In the genomic region with DNA sequence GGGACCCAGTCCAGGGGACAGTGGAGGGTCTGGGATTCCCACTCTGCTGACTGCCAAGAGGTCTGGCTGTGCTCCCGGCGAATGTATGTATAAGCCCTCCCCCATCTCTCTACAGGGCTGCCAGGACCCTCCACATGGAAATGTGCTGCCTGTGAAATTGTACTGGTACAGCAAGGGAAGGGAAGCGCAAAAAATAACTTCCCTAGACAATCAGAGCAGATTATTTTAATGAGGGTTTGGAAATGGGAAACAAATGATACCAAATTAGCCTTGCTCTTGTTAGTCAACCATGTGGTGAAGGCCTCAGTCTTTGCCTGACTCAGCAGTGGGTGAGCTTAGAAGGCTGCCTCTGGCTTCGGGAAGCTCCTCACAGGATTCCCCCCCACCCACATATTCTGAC, we compare ENCODE assay signal across 8 mouse cellular contexts.
DNase-seq lines count a peak whose midpoint lies in the region; ATAC-seq and TF ChIP-seq lines count a peak whose summit lies in the region.
"Had no signal": no experiment of that assay in that cellular context is flagged by ENCODE, and none has a peak within 500 bp of the region (broad histone marks: within the 10 kb centered on the region; RNA-seq: fewer than 3 reads in every experiment).

No protein-coding gene starts in this region.

- H3K4me1 ChIP-seq in forebrain, embryonic 14.5 days (ENCODE audit: control insufficient read depth, insufficient read depth, low read length) = peaks cover 39% of the 10 kb centered on the region
- H3K4me1 ChIP-seq in hindbrain, postnatal 0 days (ENCODE audit: insufficient read depth, low read length) = peaks cover 7% of the 10 kb centered on the region; the same call in 1 of the 2 replicates

- H3K9me3 ChIP-seq in forebrain, embryonic 14.5 days (replicated peaks; ENCODE audit: control insufficient read depth, low read length) = no peaks in the 10 kb centered on the region
- H3K9me3 ChIP-seq in hindbrain, postnatal 0 days (ENCODE audit: low read length) = no peaks in the 10 kb centered on the region

- no peak for TF ChIP-seq CTCF in hindbrain, postnatal 0 days (IDR thresholded peaks at IDR 0.05; ENCODE audit: low read depth)

- no peak overlapping the region for H3K9ac ChIP-seq in forebrain, embryonic 14.5 days (ENCODE audit: low read length)
- no peak overlapping the region for H3K9ac ChIP-seq in hindbrain, postnatal 0 days (replicated peaks; ENCODE audit: low read length)
- H3K9ac ChIP-seq: liver, postnatal 0 days had no signal

- H3K4me3 ChIP-seq in forebrain, embryonic 14.5 days (ENCODE audit: low read depth, low read length) = no peak overlapping the region
- H3K4me3 ChIP-seq in hindbrain, postnatal 0 days (ENCODE audit: low read length) = no peak overlapping the region

- no peaks in the 10 kb centered on the region for H3K27me3 ChIP-seq in forebrain, embryonic 14.5 days (replicated peaks; ENCODE audit: control insufficient read depth, insufficient read depth, low read length)
- no peaks in the 10 kb centered on the region for H3K27me3 ChIP-seq in hindbrain, postnatal 0 days (ENCODE audit: insufficient read depth, low read length)

- H3K4me2 ChIP-seq in forebrain, embryonic 14.5 days (ENCODE audit: low read length) = no peak overlapping the region
- no peak overlapping the region for H3K4me2 ChIP-seq in hindbrain, postnatal 0 days (ENCODE audit: low read depth, low read length)

- peak; percentile 27 for DNase-seq in layer of hippocampus, adult 11-12 months (ENCODE audit: low spot score)
- DNase-seq in layer of hippocampus, postnatal 10 days (ENCODE audit: low spot score in 2 of 2) = no peak
- DNase-seq in forebrain, embryonic 14.5 days (ENCODE audit: low spot score) = peak; percentile 92
- DNase-seq in hindbrain, postnatal 0 days (ENCODE audit: low spot score) = peak; percentile 67
- peak; percentile 44 for DNase-seq in retina, embryonic 14.5 days (ENCODE audit: low spot score)
- DNase-seq in thymus, postnatal 25 days = no peak
- DNase-seq in B cell, adult 2 months = no peak
- DNase-seq: liver, postnatal 0 days had no signal

- H3K27ac ChIP-seq in forebrain, embryonic 14.5 days (ENCODE audit: low read depth, low read length) = peak overlapping the region; percentile 67
- H3K27ac ChIP-seq in hindbrain, postnatal 0 days = peak overlapping the region; percentile 36; the same call in 1 of the 2 replicates

- ATAC-seq in forebrain, embryonic 14.5 days = peak; percentile 88
- peak; percentile 75; the same call in 1 of the 2 replicates for ATAC-seq in hindbrain, postnatal 0 days
- ATAC-seq: liver, postnatal 0 days had no signal

- whole genome bisulfite sequencing in forebrain, embryonic 14.5 days = 9% methylated on average over 4 of the region's 4 CpGs
- 25% methylated on average over 4 of the region's 4 CpGs for WGBS in hindbrain, postnatal 0 days

- no peaks in the 10 kb centered on the region for H3K36me3 ChIP-seq in forebrain, embryonic 14.5 days (ENCODE audit: control insufficient read depth, insufficient read depth, low read length)
- H3K36me3 ChIP-seq in hindbrain, postnatal 0 days (ENCODE audit: insufficient read depth, low read length) = no peaks in the 10 kb centered on the region

Comparison
In these comparisons a context has a peak if more than half of its experiments do, and no peak if none do; other contexts are left out.
1. DNase-seq: peak in layer of hippocampus, adult 11-12 months (single experiment), forebrain, embryonic 14.5 days (single experiment), hindbrain, postnatal 0 days (single experiment) and retina, embryonic 14.5 days (single experiment); none in layer of hippocampus, postnatal 10 days (0 of 2), thymus, postnatal 25 days (single experiment) and B cell, adult 2 months (0 of 2).